Mouse (Mus musculus) erythroblast, adult 5-6 weeks (primary cell): ENCODE measurements around the gene Syt15. TPM values are rescaled to one million over a fixed set of nuclear protein-coding genes. Genes with fewer than 3 reads are reported as not detected.

Experiments used
- ATAC-seq: replicated peaks from 2 replicates; pipeline ENCODE4 v1.8.0; 2016; ENCODE audit warnings: moderate number of reproducible peaks, mild to moderate bottlenecking, moderate TSS enrichment, inconsistent platforms; ENCODE audit not compliant: poor library complexity, low FRiP score, severe bottlenecking
- total RNA-seq, 2 experiments: library from RNA; stranded (forward) in 1 of 2; stranded (reverse) in 1 of 2; fragments of 150-400 nt in 1 of 2; fragments of 200-764, 138-1000 nt in 1 of 2; gene quantifications; 2 replicates each; pipeline versions ENCODE4 v1.2.3 to v1.2.4; 2015 to 2017; ENCODE audit warnings: low replicate concordance in 2 of 2

The Syt15 gene
- total RNA-seq (2015; ENCODE audit: low replicate concordance) = not detected in 2 replicates
- not detected in 2 replicates for total RNA-seq (2017; ENCODE audit: low replicate concordance)

DNA sequence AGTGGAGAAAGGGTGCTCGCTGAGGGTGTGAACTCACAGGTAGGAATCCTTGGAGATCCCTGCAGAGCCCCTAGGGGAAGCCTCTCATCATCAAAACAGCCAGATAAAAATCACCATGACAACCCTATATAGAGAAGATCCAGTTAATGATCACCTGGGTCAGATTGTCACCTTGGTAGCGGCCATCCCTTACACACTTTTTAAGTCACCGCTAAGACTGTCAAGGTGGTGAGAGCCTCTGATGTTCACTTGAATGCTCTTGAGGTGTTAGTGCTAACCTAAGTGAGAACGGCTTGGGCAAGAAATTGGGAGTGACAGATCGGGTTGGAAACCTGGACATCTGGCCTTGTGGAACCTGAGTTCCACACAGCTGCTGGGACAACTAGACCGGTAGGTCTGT is at the start of gene Syt15:
Gene Syt15 (plus strand): TSS at position 301 of the 400 bp plus-strand sequence.
- ATAC-seq = no peak

DNA sequence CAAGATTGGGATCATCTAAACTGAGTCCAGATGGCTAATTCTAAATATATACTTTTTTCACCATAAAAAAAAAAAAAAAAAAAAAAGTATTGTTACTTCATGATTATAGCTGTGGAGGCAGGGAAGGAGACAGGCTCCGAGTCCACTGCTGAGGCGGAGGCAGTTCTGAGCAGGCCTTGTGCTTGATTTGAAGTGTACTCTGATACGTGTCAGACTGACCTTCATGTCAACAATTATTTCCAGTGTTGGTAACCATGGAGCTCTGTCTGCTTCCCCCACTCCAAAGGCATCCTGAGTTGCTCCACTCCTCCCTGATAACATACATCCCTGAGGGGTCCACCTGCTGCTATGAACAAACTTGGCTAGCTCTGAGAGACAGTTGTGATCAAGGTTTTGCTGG is 48.3 kb upstream of the Syt15 start:
- no peak for ATAC-seq

DNA sequence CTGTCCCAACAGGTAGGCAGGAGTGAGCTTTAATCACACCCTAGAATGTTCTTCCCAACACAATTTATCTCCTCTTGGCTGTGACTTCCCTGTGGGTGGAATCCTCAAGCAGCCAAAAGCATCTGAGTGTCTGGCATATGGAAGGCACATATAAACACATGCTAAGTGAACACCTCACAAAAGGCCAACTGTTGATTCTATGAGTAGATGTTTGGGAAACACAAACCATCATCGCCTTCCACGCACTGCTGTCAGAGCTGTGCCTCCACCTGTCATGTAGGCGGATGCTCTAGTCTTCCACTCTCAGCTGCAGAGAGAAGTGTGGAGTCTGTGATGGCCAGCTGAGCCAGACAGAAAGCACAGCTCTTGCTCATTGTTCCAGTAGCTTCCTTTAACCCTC is 40.0 kb upstream of the Syt15 start:
- ATAC-seq = no peak

DNA sequence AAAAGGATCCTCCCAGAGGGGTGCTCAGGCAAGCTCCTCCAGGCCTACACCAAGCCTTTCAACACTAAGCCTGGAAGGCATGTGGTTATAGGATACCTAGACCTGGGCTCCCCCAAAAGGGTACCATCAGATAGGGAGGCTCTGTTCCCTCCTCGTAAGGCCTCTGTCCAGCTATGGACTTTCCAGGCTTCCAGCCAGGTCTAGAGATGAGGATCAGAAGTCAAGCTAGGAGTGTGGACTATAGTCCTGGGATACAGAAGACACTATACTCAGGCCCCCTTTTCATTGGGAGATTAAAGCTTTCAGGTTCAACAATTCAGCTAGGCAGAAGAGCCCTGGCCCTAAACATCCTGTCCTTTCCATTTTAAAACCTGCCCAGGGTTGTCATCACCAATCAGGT is 36.3 kb upstream of the Syt15 start:
- no peak for ATAC-seq

DNA sequence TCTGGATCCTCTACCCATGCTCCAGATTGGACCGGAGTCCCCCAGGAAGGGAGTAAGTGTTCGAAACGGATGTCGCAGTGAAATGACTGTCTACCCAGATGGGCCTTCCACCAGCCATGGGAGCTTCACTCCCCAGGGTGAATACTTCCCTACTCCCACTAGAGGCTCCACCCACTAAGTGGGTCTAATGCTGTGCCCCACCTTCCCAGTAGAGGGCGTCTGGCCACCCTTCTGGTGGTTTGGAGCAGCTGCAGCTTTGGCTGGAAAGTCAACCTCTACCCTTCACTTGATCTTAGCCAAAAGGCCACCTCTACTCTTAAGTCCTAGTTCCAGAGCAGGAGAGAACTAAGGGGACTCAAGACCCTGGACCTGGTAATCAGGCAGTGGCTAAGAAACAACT is 30.8 kb upstream of the Syt15 start:
- no peak for ATAC-seq

DNA sequence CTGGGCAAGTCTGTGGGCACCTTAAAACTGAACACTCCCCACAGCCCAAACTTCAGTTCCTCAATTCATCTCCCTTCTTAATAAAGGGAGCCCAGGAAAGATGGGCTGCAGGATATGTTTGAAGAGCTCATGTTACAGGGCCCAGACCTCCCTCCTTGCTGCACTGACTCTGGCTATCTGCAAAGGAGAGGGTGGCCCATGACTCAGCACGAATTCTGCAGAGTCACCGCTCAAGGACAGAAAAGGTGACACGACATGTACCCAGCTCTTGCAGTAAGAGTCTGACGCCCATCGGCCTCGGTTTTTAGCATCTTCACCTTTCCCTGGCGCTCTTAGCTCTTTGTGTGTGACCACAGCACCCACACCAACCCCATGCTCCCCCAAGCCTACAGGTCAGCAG is 29.0 kb upstream of the Syt15 start:
- peak; percentile 79 for ATAC-seq

DNA sequence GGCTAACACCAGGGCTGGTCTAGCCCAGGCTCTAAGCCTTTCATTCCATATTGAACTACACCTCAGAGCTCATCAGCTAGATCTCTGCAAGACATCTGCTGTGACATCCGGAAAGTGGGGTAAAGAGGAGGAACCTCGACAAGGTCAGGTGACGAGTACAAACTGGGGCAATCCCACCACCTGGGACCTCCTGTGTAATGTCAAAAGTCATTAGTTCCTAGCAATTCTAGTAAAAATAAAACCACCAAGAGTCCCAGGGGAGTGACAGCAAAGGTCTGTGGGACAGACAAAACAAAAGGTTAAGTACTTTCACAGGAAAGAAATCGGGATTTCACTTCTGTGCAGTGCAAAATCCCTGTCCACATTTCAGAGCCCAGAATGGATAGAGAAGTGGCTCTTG is 25.5 kb upstream of the Syt15 start:
- ATAC-seq = no peak

DNA sequence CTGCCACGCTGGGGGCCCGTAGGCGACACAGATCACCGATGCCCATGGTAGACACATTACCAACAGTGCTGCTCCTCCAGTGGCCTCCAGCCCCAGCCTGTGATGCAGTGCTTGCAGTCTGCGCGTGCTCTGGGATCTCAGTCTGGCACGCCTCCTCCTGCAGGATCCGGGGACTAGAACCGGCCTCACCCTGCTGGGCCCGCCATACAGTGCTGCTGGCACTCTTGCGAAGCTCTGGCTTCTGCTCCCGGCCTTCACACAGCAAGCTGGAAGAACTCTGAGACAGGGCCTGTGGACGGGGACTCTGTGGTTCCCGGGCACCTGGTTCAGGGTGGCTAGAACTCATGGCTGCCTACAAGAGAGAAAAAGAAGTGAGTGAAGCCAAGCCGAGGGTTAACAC is 23.9 kb upstream of the Syt15 start:
- ATAC-seq = no peak

DNA sequence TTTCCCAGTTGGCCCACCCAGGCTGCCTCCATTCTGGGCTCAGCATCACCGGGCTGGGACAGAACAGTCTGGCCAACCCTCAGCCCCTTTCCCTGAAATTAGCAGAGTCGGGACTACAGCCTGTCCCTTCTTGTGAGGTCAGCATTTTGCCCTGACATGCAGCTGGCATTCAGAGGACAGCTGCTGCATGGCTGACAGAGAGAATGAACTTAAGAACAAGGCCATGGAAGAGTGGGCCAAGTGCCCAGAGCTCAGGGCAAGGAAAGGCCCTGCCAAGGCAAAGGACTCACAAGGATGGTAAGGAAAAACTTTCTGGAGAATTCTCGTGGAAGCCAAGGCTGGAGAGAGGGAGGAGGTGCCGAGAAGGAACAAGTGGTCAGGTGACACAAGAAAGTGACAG is 22.7 kb upstream of the Syt15 start:
- no peak for ATAC-seq

DNA sequence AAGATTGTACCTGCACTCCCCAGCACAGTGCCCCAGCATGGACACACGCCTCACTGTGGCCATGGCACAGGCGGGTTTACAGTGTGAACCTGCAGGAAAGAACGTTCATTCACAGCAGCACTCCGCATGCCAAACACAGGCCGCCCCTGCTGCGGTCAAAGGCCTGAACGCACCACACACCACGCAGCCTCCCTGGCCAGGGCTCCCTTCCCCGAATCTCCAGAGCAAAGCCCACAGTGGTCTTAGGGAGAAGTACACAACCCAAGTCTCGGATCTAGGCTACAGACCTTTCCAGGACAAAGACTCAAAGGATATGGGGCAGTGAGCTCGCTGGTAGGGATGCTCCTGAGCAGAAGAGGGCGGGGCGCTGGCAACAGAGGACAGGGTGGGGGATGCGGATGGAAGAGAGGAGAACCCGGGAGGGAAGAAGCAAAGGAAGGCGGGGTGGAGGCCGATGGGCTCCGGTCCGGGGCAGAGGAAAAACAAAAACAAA is 18.6 kb upstream of the Syt15 start:
- no peak for ATAC-seq

DNA sequence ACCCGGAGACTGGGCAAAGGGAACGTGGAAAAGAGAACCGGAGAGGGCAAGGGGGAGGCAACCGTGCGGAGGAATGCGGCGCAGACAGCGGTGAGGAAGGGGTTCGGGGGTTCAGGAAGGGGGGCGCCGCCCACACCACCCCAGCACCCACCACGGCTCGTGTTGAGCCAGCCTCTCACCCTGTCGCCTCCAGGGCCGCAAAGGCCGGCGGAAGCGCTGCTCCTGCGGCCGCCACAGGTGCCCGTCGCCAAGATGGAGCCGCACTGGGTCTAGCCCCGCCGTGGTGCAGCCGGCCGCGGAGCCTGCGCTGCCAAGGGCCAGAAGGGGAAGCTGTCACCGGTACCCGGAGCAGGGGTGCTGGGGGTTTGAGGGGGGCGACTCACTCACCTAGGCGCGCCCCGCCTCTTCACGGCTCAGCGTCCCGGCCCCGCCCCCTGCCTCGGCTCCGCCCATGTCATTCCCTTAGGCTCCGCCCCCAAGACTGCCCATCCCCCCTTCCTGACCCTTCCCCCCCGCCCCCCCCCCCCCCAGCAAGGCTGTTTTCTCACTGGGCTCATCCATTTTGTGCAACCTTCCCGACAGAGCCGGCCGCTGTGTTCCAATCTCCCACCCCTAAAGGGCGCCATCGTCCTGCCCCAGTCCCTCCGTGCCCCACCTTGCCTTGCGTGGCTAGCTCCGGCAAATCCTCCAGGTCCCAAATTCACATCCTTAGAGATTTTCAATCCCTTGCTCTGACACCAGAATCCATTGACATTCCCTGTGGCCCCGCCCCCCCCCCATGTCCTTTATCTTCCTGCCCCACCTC is 18.0 kb upstream of the Syt15 start, which contains the start of gene Gprin2:
Gene Gprin2 (minus strand): TSS at position 423 of the 805 bp plus-strand sequence.
- no peak for ATAC-seq

DNA sequence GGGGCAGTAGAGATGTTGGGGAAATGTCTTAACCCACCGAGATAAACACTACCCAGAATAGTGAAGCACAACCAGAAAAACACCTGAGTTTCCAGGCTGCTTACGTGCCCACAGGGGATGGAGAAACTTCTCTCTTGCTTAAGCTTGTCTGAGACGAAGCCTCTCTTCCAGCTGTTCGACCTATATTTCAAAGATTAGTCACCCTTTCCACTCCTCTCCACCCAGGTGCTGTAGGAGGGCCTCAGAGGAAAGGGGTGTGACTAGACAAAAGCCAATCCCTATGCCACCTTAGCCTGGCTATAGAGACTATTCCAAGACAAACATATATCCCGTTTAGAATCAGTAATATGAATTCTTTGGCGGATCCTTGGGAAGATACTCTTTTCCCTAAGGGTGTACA is 11.4 kb upstream of the Syt15 start:
- no peak for ATAC-seq

DNA sequence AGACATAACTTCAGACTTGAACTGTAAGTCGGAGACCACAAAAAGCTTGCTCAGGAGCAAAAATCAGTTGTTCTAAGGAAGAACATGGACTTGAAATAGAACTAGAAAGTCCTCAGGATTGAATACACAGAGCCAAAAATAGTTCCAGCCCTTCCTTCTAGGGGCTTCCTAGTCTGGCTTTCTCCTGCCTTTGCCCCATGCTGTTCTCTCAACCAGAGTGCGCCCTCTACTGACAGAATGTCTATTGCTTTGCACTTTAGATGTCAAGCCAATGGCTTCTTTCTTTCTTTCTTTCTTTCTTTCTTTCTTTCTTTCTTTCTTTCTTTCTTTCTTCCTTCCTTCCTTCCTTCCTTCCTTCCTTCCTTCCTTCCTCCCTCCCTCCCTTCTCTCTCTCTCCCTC is 10.7 kb upstream of the Syt15 start:
- ATAC-seq = no peak

DNA sequence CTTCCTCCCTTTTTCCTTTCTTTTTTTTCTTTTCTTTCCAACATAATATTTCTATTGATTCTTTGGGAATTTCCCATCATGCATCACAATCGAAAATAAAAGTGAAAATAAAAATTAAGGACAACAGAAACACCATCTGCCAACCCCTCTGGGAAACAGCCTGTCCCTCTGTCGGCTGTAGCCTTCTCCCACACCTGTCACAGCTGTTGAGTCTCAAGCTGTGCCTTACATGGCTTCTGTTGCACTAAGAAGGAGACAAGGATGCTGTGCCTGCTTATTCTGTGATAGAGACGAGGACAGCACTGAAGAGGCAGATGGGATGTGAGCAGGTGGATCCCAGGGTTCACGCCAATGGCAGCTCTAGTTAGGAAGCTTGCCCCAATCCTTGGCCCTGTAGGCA is 10.3 kb upstream of the Syt15 start:
- no peak for ATAC-seq

DNA sequence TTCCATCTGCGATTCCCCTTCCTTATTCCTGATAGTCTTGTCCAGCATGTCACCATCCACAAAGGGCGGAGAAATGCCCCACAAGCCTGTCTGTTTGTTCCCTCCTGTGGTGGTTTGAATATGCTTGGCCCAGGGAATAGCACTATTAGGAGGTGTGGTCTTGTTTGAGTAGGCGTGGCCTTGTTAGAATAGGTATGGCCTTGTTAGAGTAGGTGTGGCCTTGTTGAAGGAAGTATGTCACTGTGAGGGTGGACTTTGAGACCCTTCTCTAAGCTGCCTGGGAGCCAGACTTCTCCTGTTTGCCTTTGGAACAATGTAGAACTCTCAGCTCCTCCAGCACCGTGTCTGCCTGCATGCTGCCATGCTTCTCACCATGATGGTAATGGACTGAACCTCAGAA is 9.5 kb upstream of the Syt15 start:
- no peak for ATAC-seq

DNA sequence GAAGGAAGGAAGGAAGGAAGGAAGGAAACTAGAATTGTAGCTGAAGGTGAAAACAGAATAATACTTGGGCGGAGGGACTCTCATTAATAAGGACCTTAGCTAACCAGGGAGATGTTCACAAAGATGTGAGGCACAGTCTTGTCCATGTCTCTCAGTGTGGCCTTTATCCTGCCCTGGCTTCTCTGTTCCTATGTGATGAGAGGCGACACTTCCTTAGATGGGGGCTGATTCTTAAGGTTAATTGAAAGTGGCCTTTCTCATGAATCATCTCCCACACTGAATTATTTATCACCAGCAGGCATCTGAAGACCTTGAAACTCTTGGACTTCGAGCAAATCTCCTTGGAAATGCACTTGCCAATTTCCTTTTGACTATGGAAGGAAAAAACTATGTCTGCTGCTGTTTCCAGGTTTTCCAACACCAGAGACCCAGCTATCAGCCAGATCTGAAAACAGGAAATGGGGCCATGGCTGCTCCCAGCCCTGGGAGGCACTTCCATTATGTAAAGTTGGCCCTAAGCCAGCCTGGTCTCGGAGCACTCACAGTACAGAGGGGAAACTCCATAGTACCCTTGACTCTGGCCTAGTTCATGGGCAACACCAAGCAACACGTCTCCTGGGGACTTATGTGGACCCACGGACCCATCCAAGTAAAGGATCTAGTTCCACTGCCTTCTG is 3.8 kb upstream of the Syt15 start:
- ATAC-seq = no peak

DNA sequence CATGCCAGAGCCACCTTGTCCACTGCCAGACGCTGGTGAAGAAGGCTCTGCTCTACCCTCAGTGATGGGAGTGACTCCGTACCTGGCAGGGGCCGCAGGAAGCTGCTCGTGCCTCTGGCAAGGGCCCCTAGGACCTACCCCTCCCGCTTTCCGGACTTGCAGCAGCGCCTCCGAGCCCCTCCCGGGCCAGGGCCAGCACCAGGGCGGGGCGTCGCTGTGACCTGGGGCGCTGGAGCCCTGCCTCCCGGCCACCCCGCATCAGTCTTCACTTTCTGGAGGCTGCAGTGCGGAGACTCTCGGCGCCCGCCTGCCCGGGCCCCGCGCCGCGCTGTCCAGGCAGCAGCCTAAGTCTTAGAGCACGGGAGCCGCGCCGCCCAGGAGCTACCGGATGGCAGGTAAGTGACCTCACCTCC is 397 bp downstream of the Syt15 start:
- ATAC-seq = no peak

DNA sequence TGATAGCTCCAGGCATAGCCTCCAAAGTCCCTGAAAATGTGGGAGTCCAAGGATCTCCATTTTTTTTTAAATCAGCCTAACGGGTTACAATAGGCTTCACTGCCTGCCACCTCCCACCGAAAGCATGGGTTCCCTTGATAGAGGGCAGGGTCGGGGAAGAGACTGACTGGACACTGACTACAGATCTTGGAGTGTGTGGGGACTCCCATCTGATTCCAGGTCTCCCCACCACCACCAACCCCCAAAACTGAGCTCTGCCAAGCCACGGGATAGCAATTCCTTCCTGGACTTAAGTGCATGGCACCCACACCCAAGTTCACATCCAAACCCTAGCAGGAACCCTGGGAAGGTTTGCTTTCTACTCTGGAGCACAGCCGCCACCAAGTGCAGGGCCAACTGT is 1.0 kb downstream of the Syt15 start:
- no peak for ATAC-seq

DNA sequence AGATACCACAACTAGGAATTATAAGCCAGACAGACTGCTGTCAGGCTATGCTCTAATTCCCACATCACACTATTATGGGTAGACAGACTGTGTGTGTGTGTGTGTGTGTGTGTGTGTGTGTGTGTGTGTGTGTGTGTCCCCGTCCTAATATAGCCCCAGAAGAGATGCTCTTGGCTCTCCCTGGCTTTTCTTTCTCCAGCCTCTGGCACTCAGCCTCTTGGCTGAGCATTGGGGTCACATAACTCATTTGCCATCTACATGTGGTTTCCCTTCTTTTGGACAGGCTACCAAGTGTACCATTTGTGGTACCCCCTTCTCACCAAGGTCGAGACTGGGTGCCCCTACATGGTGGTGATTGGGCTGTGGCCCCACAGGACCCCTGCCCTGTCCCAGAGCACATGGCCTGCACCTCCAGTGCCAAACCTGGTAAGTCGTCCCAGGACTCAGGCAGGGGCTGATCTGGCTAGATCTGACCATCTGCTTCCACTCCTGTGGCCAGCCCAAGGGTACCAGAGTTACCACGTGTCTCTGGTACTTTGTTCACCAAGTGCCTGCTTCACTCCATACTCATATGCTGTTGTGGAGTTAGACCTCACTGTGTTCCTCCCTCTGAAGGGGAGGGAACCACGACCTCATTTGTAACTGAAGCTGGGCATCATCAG is 2.2 kb downstream of the Syt15 start:
- ATAC-seq = no peak

DNA sequence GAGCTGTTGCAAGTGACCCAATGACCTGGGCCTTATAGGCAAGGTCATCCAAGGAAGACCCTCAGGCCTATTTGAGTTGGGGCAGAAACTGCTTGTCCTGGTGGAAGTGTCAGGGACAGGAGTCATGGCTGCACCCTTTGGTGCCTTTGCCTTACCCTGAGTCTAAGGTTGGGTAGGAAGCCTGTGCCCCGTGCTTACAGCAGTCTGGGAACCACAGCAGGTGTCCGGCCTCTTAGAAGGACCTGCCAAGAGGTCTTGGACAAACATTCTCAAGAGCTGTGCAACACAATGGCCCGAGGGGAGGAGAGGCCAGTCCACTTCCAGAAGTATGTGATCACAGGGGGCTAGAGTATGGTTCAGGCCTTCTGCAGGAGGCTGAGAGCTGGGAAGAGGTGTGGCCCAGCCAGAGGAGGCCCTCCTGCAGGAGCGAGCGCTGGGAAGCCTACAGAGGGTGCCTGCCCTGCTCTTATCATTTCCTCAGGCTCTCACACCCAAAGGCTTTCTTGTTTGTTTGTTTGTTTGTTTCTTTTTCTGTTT is 4.0 kb downstream of the Syt15 start:
- no peak for ATAC-seq
